8 mouse cellular contexts compared by ENCODE assay signal in genomic region chr11:3456354-3456753, GRCm38 (mm10). TPM values are rescaled to one million over a fixed set of nuclear protein-coding genes. Genes with fewer than 3 reads are reported as not detected.
DNase-seq lines count a peak whose midpoint lies in the region; ATAC-seq and TF ChIP-seq lines count a peak whose summit lies in the region.

No protein-coding gene starts in this region.

- ATAC-seq in midbrain, embryonic 11.5 days (ENCODE audit: low FRiP score) = no peak
- no peak for ATAC-seq in midbrain, embryonic 13.5 days
- ATAC-seq in hindbrain, postnatal 0 days = no peak

- no peak overlapping the region for H3K4me3 ChIP-seq in midbrain, embryonic 11.5 days (ENCODE audit: low read depth, low read length)
- H3K4me3 ChIP-seq in midbrain, embryonic 13.5 days (replicated peaks) = no peak overlapping the region
- H3K4me3 ChIP-seq in cortical plate, adult 2 months (ENCODE audit: insufficient read depth, low read length) = no peak overlapping the region
- H3K4me3 ChIP-seq in hindbrain, postnatal 0 days (ENCODE audit: low read length) = no peak overlapping the region
- no peak overlapping the region for H3K4me3 ChIP-seq in limb, embryonic 10.5 days

- WGBS in midbrain, embryonic 11.5 days = 25% methylated on average over 1 of the region's 1 CpGs
- WGBS in midbrain, embryonic 13.5 days = 25% methylated on average over 1 of the region's 1 CpGs
- 13% methylated on average over 1 of the region's 1 CpGs for WGBS in hindbrain, postnatal 0 days
- WGBS in limb, embryonic 10.5 days = 58% methylated on average over 1 of the region's 1 CpGs

- peaks cover 8% of the 10 kb centered on the region for H3K4me1 ChIP-seq in midbrain, embryonic 11.5 days (ENCODE audit: control insufficient read depth, insufficient read depth, low read length)
- H3K4me1 ChIP-seq in midbrain, embryonic 13.5 days (replicated peaks) = peaks cover 13% of the 10 kb centered on the region
- peaks cover 3% of the 10 kb centered on the region; the same call in 1 of the 2 replicates for H3K4me1 ChIP-seq in cortical plate, adult 2 months (ENCODE audit: control insufficient read depth, insufficient read depth, low read length)
- H3K4me1 ChIP-seq in hindbrain, postnatal 0 days (ENCODE audit: insufficient read depth, low read length) = peaks cover 4% of the 10 kb centered on the region; the same call in 1 of the 2 replicates
- peaks cover 15% of the 10 kb centered on the region for H3K4me1 ChIP-seq in limb, embryonic 10.5 days

- DNase-seq in midbrain, embryonic 11.5 days (ENCODE audit: low spot score, missing footprints) = peak; percentile 90
- peak; percentile 66 for DNase-seq in adipocyte (ENCODE audit: low spot score)
- peak; percentile 74 for DNase-seq in hindbrain, postnatal 0 days (ENCODE audit: low spot score)
- DNase-seq in limb, embryonic 10.5 days (ENCODE audit: low spot score) = peak; percentile 70
- DNase-seq in right cerebral cortex, postnatal 10 days (ENCODE audit: low spot score in 2 of 2) = peak; percentile 74 to 83
- DNase-seq in yolk sac, embryonic 10.5 days (ENCODE audit: low spot score) = peak; percentile 36

- no peak overlapping the region for H3K27ac ChIP-seq in midbrain, embryonic 11.5 days (ENCODE audit: low read depth, low read length)
- no peak overlapping the region for H3K27ac ChIP-seq in midbrain, embryonic 13.5 days
- H3K27ac ChIP-seq in cortical plate, adult 2 months (ENCODE audit: insufficient read depth, low read length) = no peak overlapping the region
- H3K27ac ChIP-seq in hindbrain, postnatal 0 days = no peak overlapping the region
- no peak overlapping the region for H3K27ac ChIP-seq in limb, embryonic 10.5 days

- H3K4me2 ChIP-seq in midbrain, embryonic 11.5 days = no peak overlapping the region
- no peak overlapping the region for H3K4me2 ChIP-seq in midbrain, embryonic 13.5 days (replicated peaks)
- H3K4me2 ChIP-seq in hindbrain, postnatal 0 days (ENCODE audit: low read depth, low read length) = no peak overlapping the region

- H3K9ac ChIP-seq in midbrain, embryonic 11.5 days (ENCODE audit: low read length) = no peak overlapping the region
- no peak overlapping the region for H3K9ac ChIP-seq in midbrain, embryonic 13.5 days (replicated peaks)
- no peak overlapping the region for H3K9ac ChIP-seq in hindbrain, postnatal 0 days (replicated peaks; ENCODE audit: low read length)

- no peaks in the 10 kb centered on the region for H3K27me3 ChIP-seq in midbrain, embryonic 11.5 days (ENCODE audit: control insufficient read depth, insufficient read depth, low read length)
- H3K27me3 ChIP-seq in midbrain, embryonic 13.5 days = no peaks in the 10 kb centered on the region
- H3K27me3 ChIP-seq in hindbrain, postnatal 0 days (ENCODE audit: insufficient read depth, low read length) = no peaks in the 10 kb centered on the region
- no peaks in the 10 kb centered on the region for H3K27me3 ChIP-seq in limb, embryonic 10.5 days (ENCODE audit: low read depth, poor library complexity, severe bottlenecking)

- TF ChIP-seq POLR2A in cortical plate, adult 2 months (IDR thresholded peaks at IDR 0.05; ENCODE audit: extremely low read depth, insufficient read depth, low read length) = no peak

- no peaks in the 10 kb centered on the region for H3K9me3 ChIP-seq in midbrain, embryonic 11.5 days (ENCODE audit: control insufficient read depth, low read length)
- H3K9me3 ChIP-seq in midbrain, embryonic 13.5 days = no peaks in the 10 kb centered on the region
- no peaks in the 10 kb centered on the region for H3K9me3 ChIP-seq in hindbrain, postnatal 0 days (ENCODE audit: low read length)
- no peaks in the 10 kb centered on the region for H3K9me3 ChIP-seq in limb, embryonic 10.5 days (replicated peaks)

- peak; percentile 77 for TF ChIP-seq CTCF in cortical plate, adult 2 months (IDR thresholded peaks at IDR 0.05; ENCODE audit: extremely low read depth, insufficient read depth, low read length)
- peak; percentile 89 for TF ChIP-seq CTCF in hindbrain, postnatal 0 days (IDR thresholded peaks at IDR 0.05; ENCODE audit: low read depth)

- H3K36me3 ChIP-seq in midbrain, embryonic 11.5 days (ENCODE audit: control insufficient read depth, insufficient read depth, low read length) = no peaks in the 10 kb centered on the region
- H3K36me3 ChIP-seq in midbrain, embryonic 13.5 days = peaks cover 7% of the 10 kb centered on the region
- H3K36me3 ChIP-seq in hindbrain, postnatal 0 days (ENCODE audit: insufficient read depth, low read length) = no peaks in the 10 kb centered on the region
- peaks cover 32% of the 10 kb centered on the region for H3K36me3 ChIP-seq in limb, embryonic 10.5 days

RNA-seq across cellular contexts. Expression of gene Rnf185, which starts 4.2 kb away (rescaled TPM):
- polyA plus RNA-seq in midbrain, embryonic 11.5 days (2014; fragmentation: Nextera tagmentation; extraction: Ambion mirVana) = 51.9 and 54.3 TPM in 2 replicates
- polyA plus RNA-seq in midbrain, embryonic 13.5 days (2015; fragmentation: Nextera tagmentation; extraction: Ambion mirVana) = 46.6 and 49.3 TPM in 2 replicates
- 28.7 and 29.3 TPM in 2 replicates for polyA plus RNA-seq in cortical plate, adult 2 months (2012; rRNA removed)
- 36.1 and 40.2 TPM in 2 replicates for total RNA-seq in hindbrain, postnatal 0 days (2014; rRNA removed)
- 31.4 and 36.6 TPM in 2 replicates for polyA plus RNA-seq in hindbrain, postnatal 0 days (2015; fragmentation: Nextera tagmentation; extraction: Ambion mirVana)
- polyA plus RNA-seq in limb, embryonic 10.5 days (2016; fragmentation: Nextera tagmentation; extraction: Ambion mirVana) = 37.7 and 47.1 TPM in 2 replicates

RNA-seq across cellular contexts. Expression of gene Pla2g3, which starts 31.7 kb away (rescaled TPM):
- polyA plus RNA-seq in midbrain, embryonic 11.5 days (2014; fragmentation: Nextera tagmentation; extraction: Ambion mirVana) = 0.38 and 0.54 TPM in 2 replicates
- polyA plus RNA-seq in midbrain, embryonic 13.5 days (2015; fragmentation: Nextera tagmentation; extraction: Ambion mirVana) = 0.52 and 0.67 TPM in 2 replicates
- polyA plus RNA-seq in cortical plate, adult 2 months (2012; rRNA removed) = 2.6 and 2.9 TPM in 2 replicates
- 30.4 and 34.8 TPM in 2 replicates for total RNA-seq in hindbrain, postnatal 0 days (2014; rRNA removed)
- polyA plus RNA-seq in hindbrain, postnatal 0 days (2015; fragmentation: Nextera tagmentation; extraction: Ambion mirVana) = 18.5 and 21.2 TPM in 2 replicates
- 1.2 and 1.5 TPM in 2 replicates for polyA plus RNA-seq in limb, embryonic 10.5 days (2016; fragmentation: Nextera tagmentation; extraction: Ambion mirVana)

RNA-seq across cellular contexts. Expression of gene Limk2, which starts 47.4 kb away (rescaled TPM):
- polyA plus RNA-seq in midbrain, embryonic 11.5 days (2014; fragmentation: Nextera tagmentation; extraction: Ambion mirVana) = 62.6 and 63.4 TPM in 2 replicates
- polyA plus RNA-seq in midbrain, embryonic 13.5 days (2015; fragmentation: Nextera tagmentation; extraction: Ambion mirVana) = 134 and 138 TPM in 2 replicates
- 140 and 153 TPM in 2 replicates for polyA plus RNA-seq in cortical plate, adult 2 months (2012; rRNA removed)
- total RNA-seq in hindbrain, postnatal 0 days (2014; rRNA removed) = 206 and 235 TPM in 2 replicates
- 110 and 113 TPM in 2 replicates for polyA plus RNA-seq in hindbrain, postnatal 0 days (2015; fragmentation: Nextera tagmentation; extraction: Ambion mirVana)
- 45.2 and 54.6 TPM in 2 replicates for polyA plus RNA-seq in limb, embryonic 10.5 days (2016; fragmentation: Nextera tagmentation; extraction: Ambion mirVana)

RNA-seq across cellular contexts. Expression of gene Inpp5j, which starts 48.3 kb away (rescaled TPM):
- polyA plus RNA-seq in midbrain, embryonic 11.5 days (2014; fragmentation: Nextera tagmentation; extraction: Ambion mirVana) = 0.07 and 0.16 TPM in 2 replicates
- 1.4 and 1.7 TPM in 2 replicates for polyA plus RNA-seq in midbrain, embryonic 13.5 days (2015; fragmentation: Nextera tagmentation; extraction: Ambion mirVana)
- polyA plus RNA-seq in cortical plate, adult 2 months (2012; rRNA removed) = 38.4 and 39.0 TPM in 2 replicates
- total RNA-seq in hindbrain, postnatal 0 days (2014; rRNA removed) = 9.4 and 11.7 TPM in 2 replicates
- 14.6 and 15.3 TPM in 2 replicates for polyA plus RNA-seq in hindbrain, postnatal 0 days (2015; fragmentation: Nextera tagmentation; extraction: Ambion mirVana)
- polyA plus RNA-seq in limb, embryonic 10.5 days (2016; fragmentation: Nextera tagmentation; extraction: Ambion mirVana) = 0.06 and 0.09 TPM in 2 replicates

RNA-seq across cellular contexts. Expression of gene Selenom, which starts 58.1 kb away (rescaled TPM):
- 55.9 and 58.9 TPM in 2 replicates for polyA plus RNA-seq in midbrain, embryonic 11.5 days (2014; fragmentation: Nextera tagmentation; extraction: Ambion mirVana)
- polyA plus RNA-seq in midbrain, embryonic 13.5 days (2015; fragmentation: Nextera tagmentation; extraction: Ambion mirVana) = 30.3 and 32.0 TPM in 2 replicates
- 243 and 244 TPM in 2 replicates for polyA plus RNA-seq in cortical plate, adult 2 months (2012; rRNA removed)
- total RNA-seq in hindbrain, postnatal 0 days (2014; rRNA removed) = 321 and 384 TPM in 2 replicates
- 359 and 389 TPM in 2 replicates for polyA plus RNA-seq in hindbrain, postnatal 0 days (2015; fragmentation: Nextera tagmentation; extraction: Ambion mirVana)
- polyA plus RNA-seq in limb, embryonic 10.5 days (2016; fragmentation: Nextera tagmentation; extraction: Ambion mirVana) = 24.4 and 35.0 TPM in 2 replicates

Comparison
In these comparisons a context has a peak if more than half of its experiments do, and no peak if none do; other contexts are left out.
1. DNase-seq: peak in every context shown above with its lines; median percentile 90 in midbrain, embryonic 11.5 days; 78 in right cerebral cortex, postnatal 10 days; 74 in hindbrain, postnatal 0 days; 70 in limb, embryonic 10.5 days; 66 in adipocyte; 36 in yolk sac, embryonic 10.5 days.